Mouse (Mus musculus) left cerebral cortex, adult 9 months (tissue): Measurements from ENCODE around the gene Ppp1r14b.
"Not testable (repeated sequence)": the region's sequence is repeated elsewhere in the genome, so short reads cannot be mapped to it uniquely, and the experiment has no call there.

ENCODE experiments used
- DNase-seq, 2 experiments: peaks; one replicate each; pipeline ENCODE4 v3.0.0; 2022; ENCODE audit warnings: low spot score in 2 of 2

Ppp1r14b gene

DNA sequence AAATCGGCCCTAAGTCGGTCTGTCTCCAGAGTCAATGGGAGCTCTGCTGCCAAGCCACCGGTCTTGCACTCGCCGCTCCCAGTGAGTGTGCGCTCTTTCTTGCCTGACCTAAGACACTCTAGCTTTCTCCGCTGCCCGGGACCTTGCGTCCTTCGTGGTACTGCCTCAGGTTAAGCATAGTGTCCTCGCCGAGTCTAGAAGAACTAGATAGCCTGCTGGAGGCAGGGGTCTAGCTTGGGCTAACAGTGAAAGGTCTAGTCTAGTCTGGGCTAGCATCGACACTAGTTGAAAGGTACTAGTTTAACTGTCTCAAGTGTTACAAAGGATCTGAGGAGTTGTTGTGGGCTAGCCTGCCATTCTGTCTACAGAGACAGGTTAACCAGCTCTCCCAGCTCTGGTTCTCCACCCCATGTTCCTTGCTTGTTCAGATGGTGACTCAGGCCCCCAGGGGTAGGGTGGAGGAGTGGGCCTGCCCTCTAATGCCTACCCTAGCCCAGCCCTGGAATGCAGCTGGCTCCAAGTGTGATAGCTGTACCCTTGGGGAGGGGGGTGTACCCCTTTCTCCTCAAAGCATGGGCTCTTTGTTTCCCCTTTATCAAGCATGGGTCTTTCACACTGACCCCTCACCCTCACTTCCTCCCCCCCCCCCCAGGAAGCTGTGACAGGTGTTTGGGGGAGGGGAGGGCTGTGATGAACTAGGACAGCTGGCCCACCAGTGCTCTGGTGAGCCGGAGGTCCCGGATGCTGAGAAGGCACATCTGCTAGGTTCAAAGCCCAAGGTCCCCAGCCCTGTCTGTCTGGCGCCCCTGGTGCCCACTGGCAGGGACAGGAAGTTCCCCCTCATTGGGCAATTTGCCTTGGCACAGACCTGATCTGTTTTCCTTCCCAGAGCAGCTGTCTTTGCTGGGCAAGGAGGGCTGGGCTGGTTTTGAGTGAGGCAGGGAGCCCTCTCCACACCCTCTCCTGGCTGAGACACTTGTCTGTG lies 1.1 kb downstream of the Ppp1r14b start, which contains the start of gene Plcb3:
TSS of gene Plcb3 (minus strand) at position 934 of the 985 bp plus-strand sequence.
- peak in 1 of 2 experiments; percentile 71 for DNase-seq

- DNase-seq = no peak
Observed at GRCm38 (mm10) chr19:6977759-6978638, 3.2 kb downstream of the Ppp1r14b start.

- DNase-seq = no peak
Observed at GRCm38 (mm10) chr19:6978639-6978974, 3.8 kb downstream of the Ppp1r14b start.

DNA sequence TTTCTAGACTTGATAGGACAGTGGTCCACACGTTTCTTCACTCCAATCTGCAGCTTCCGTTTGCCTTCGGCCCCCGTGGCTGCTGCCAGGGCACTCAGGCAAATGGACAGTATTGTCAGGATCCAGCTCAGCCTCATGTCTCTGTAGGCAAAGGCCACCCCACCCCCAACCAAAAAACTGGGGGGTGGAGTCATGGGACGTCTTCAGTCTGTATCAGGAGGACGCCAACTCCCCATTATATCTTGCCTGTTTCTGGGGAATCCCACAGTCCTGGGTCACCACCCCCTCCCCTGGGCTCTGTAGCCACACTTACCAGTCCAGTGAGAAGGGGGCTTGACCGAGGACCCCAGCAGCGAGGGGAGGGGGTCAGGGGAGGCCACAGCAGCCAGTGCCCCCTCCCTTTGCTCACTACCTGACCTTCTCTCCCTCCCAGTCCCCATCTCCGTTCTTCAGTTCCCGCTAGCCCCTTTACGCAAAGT lies 4.3 kb downstream of the Ppp1r14b start:
- DNase-seq = peak; percentile 58 to 66

DNA sequence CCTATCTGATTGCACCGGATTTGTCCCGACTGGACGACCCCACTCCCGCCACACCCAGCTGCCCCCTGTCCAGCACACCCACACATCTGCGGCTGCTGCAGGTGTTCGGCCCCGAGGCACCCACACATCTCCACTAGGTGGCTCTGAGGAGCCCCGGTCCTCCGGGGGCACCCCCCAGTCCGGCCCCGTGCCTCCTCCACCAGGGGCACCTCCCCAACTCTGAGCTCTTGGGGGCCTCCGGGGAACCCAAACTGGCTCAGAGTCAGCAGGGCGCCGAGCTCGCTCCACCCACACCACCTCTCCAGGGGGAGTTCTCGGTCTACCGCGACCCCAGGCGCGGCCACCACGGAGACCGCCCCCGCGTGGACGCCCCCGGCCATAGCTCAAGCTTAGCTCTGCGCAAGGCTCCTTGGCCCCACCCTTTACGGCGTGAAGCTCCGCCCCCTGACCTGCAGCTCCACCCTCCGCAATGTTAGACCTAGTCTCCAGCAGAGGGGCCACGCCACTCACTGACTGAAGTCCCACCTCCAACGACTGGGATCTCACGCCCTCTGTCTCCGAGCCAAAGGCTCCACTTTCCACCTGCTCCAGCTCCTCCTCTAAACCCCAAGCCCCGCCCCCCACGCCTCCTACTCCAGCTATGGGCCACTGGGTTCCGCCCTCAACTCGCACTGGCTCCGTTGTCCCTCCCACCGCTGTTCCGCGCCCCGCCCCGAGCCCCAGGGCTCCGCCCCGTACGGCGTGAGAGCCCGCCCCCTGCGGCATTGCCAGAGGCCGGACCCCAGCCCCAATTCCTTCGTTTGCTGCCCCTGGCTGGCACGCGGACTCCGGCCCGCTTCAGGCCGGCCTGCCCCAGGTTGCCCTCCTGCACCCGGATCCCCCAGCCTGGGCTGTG lies 5.0 kb downstream of the Ppp1r14b start:
- peak; percentile 99 for DNase-seq

DNA sequence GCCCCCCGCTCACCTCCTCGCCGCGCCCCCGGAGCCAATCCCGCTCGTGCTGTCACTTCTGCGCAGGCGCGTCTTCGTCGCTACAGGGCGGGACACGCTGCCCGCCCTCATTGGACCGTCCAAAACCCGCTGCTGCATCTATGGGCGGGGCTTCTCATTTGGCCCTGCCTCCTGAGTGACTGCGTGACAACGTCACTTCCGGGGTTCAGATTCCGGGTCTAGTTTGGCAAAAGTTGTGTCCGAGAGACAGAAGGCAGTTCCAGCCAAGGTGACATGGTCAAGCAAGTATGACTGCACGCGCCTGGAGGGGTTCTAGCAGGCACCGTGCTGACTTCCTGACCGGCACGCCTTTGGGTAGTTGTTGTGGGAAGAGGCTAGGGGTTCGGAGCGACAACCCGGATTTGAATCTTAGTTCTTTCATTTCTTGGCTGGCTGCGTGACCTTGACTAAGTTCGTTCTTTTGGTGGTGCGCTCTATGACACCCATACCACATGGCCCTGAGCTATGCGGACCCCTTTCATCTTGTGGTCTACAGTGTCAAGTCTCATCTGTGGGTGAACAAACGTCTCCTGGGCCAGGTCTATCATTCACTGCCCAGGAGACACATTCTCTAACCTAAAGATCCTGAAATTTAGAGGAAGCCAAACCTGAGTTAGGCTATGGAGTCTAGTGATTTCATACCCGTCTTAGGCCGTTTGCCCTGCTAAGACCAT lies 5.8 kb downstream of the Ppp1r14b start, which contains the start of gene Fkbp2:
TSS of gene Fkbp2 (minus strand) at position 121 of the 713 bp plus-strand sequence.
- DNase-seq = peak; percentile 97 to 98

DNA sequence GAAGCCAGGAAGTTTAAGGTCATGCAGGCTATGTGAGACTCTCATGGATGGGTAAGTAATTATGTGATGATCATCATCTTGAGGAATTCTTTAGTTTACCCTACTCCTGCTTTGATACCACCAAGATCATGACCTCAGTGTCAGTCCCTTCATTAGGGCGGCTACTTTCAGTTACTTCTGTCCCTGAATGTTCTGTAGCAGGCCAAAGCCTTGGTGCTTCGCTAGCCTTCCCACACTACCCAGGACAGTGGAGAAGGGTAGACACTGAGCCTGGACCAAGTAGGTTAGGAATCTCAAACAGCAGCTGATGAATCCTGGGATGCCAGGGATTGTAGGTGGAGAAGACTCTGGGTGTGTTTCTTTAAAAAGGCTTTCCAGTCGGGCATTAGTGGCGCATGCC lies 6.7 kb downstream of the Ppp1r14b start:
- no peak for DNase-seq

DNA sequence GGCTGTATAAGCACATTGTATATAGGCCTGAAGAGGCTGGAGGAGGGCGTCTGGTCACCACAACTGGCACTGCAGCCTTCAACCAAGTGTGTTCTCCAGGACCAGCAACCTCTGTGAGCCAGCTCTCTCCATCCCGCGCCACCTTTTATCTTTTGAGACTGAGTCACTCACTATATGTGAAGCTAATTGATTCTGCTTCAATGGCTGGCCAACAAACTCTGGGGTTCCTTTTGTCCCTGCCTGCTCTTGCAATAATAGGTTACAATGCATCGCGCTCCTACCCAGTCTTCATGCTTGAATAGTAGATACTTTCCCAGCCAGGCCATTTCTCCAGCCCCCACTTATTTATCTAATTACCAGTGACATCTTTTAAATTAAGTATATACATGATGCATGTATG lies 8.9 kb downstream of the Ppp1r14b start:
- DNase-seq = no peak

DNA sequence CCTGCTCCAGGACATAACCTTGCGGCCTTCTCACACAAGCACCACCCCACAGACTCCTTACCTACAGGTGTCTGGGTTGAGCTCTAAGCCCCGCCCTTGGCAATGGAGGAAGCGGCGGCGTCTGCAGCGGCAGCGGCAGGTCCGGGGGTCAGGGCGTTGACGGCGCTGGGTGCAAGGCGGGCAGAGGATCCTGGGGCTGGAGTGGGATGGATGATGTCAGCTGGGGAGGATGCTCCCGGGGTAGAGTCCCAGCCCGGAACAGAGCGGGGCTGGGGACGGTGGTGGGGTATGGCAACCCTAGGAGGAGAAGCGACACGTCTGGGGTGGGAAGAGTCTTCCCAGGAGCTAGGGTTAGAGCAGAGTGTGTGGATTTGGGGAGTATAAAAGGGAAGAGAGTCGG lies 10.5 kb downstream of the Ppp1r14b start:
- no peak for DNase-seq

DNA sequence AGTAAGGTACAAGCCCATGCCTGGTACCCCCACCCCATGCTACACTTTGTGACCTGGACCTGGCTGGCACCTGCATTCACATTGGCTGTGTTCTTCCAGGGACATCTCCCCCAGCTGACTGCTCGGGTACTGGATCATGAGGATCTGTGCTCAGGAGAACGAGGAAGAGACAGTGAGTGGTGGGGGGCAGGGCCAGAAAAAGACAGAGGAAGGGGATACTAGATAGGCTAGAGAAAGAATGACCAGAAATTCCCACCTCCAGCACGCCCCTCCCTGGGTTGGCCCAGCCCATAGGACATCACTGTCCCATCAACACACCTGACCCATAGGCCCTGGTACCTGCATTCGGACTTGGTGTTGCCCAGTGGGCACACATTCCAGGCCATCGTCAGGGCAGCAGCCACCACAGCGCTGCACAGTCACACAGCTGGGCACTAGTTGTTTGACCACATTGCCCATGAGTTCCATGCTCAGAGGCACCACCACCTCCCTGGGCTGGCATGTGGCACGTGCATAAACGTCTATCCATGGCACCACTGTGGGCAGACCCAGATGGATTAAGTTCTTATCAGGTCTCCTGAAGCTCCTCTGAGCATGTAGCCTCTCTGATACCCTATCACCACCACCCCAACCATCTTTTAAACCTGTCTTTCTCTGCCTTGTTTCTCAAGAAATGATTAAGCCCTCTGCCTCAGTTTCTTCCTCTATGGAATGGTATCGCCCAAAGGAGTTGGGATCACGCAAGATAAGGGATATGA lies 11.4 kb downstream of the Ppp1r14b start:
- no peak for DNase-seq

DNA sequence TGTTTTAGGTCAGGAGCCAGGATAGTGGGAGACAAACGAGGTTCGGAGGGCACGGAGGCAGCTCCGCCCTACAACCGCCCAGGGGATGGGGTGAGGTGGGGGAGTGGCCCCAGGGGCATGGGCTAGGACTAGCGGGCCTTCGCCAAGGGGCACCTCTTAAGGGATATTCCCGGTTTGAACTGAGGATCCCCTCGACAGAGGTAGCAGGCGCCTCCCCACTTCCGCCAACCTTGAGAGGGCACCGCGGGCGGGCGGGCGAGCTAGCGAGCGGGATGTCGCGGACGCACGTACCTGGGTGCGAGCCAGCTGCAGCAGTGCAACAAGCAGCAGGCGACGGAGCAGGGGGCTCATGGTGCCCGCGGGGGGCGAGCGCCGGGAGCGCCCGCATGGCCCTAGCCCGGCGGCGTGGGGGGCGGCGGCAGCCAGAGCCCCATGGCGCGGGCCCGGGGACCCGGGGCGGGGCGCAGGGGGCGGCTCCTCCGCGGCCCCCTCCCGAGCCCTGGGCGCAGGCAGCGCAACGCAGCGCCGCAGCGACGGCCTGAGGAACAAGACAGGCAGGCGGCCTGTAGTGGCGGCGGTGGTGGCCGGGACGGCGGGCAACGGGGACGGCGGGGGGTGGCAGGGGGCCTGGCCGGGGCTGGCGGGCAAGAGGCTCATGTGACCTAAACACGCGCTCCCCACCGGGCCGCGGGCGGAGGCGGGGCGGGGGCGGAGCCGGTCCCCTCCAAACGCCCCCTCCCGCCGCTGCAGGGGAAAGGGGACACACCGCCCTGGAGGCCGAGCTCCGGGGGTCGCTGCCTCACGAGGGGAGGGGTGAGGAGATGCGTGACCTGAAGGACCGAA lies 12.5 kb downstream of the Ppp1r14b start, which contains the start of gene Vegfb:
TSS of gene Vegfb (minus strand) at position 591 of the 843 bp plus-strand sequence.
- DNase-seq = peak in 1 of 2 experiments; percentile 51

DNA sequence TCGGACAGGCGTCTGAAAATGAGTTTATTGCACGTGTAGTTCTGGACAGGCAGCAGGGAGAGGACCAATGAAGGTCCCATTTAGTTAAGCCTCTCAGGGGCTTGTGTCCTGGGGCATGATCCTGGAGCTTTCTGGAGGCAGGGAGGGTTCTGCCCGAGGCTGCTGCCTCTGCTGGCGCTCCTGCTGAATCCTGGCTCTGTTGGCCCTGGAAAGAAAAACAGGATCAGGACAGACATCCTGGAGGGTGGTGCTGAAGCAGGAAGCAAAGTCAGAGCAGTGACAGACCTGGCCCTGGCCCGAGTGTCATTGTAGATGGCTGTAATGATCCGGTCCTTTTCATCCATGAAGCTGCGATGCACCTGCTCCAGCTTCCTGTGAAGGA lies 13.1 kb downstream of the Ppp1r14b start:
- no peak for DNase-seq

DNA sequence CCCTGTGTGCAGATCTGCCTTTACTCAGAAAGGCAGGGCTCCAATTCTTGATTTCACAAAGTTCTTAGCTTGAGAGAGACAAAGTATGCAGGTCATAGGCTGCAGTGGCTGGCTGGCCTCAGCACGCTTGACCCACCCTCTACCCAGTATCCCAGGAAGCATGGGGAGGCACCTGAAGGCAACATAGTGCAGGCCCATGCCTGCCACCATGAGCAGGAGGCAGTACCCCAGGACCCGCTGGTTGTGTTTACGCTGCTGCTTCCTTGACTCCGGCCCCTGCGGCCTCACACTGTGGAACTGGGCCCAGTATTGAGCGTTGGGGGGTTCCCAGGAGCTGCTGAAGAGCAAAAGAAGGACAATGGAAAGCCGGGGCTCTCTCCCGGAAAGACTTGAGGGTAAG lies 14.5 kb downstream of the Ppp1r14b start:
- no peak for DNase-seq

DNA sequence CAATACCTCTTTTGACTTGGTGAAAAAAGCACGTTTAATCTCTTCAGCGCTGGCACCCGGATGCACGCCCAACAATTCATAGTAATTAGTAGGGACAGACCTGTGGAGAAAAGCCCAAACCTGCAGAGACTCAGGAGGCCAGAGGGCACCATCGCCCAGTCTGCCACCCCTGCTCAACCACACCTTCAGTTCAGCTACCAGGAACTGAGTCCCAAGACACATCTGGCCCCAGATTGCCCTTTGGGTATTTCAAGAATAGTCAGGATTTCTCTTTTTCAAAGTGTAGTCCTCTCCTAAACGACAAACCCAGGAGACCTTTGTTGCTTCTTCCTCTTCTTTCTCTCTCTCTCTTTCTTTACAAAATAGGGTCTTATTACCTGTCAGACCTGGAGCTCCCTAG lies 15.9 kb downstream of the Ppp1r14b start:
- DNase-seq = no peak

- DNase-seq = not testable (repeated sequence)
Observed at GRCm38 (mm10) chr19:6991166-6991565, 16.4 kb downstream of the Ppp1r14b start.

GRCm38 (mm10) chr19:6992011-6992858 lies 17.5 kb downstream of the Ppp1r14b start, which contains the start of gene Dnajc4:
Gene Dnajc4 (minus strand): TSS chr19:6992572.
- peak; percentile 92 to 97 for DNase-seq

DNA sequence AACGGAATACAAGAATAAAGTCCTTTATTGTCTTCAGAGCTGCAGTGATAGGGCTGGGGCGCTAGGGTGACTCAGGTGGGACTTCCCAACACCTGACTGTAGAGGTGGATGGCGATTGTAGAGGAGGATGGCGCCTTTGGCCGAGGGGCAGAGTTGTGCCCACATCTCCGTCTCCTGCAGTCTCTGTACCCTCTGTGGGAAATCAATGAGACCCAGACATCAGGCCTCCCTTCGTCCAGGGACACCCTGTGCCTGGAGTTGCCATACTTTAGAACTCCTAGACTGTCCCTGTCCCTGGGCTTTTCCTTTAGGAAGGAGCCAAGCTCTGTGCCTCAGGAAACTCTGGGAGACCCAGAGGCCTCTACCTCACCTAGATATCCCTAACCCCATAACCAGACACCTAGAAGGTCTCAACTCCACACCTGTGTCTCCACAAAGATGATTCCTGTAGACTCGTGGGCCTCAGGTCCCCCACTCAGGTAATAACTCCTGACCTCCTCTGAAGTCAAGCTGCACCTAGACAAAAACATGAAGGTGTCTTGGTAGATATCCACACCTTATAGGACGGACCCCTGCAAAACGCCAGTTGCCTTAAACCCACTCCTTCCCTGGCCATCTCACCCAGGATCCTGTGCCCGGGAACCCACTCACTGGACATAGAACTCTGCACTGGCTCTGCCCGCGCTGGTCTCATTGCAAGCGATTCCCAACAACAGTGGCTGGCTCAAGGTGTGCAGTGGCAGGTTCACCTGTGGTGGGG lies 18.4 kb downstream of the Ppp1r14b start:
- DNase-seq = no peak
